Mouse (Mus musculus) lung, adult 2 months (tissue): ENCODE data around the gene Nutf2.

Source experiments
- CTCF ChIP-seq: fragments of 200-500 bp; IDR thresholded peaks from 2 replicates; pipeline ENCODE4 v1.5.1; 2011; ENCODE audit warnings: mild to moderate bottlenecking, low read length, control low read depth; ENCODE audit not compliant: insufficient read depth
- POLR2A ChIP-seq: fragments of 200-500 bp; IDR thresholded peaks from 2 replicates; pipeline ENCODE4 v1.6.1; 2011; ENCODE audit warnings: low read depth, mild to moderate bottlenecking, control low read depth, low read length, borderline replicate concordance; ENCODE audit errors: extremely low read depth

DNA sequence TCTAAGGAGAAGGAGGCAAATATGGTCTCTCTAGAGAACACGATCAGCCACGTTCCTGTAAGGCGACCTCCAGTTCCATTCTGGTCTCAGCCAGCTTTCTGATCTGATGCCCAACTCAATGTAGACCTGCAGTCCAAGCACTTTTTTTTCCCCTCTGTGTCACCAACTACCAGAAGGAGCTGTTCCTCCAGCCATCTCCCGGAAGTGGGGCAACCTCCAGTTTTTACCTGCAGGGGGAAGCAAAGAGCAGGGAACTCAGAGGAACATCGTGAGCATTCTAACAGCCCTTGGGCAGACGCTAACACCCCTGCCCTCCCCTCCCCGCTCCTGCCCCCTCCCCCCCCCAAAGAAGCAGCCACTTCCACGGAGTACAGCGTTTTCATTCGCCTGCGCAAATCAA lies 25.1 kb upstream of the Nutf2 start:
- peak; percentile 76 for TF ChIP-seq CTCF
- TF ChIP-seq POLR2A, result no peak
